Mouse (Mus musculus) c-Kit-negative CD71-positive TER-119-positive erythroid progenitor cells, embryonic 14.5 days (primary cell): Measurements from ENCODE around the gene Gm10118.

Experiments
- DNase-seq: peaks from one replicate; pipeline ENCODE4 v3.0.0-alpha.2; 2013; ENCODE audit warnings: low read depth, low spot score

Gene Gm10118

GRCm38 (mm10) chr10:63927334-63927733 lies at the start of gene Gm10118:
Gene Gm10118, minus strand, starts transcription at chr10:63927434.
- no peak for DNase-seq

- no peak for DNase-seq
Measured at GRCm38 (mm10) chr10:63972300-63972699, 45.1 kb upstream of the Gm10118 start.

GRCm38 (mm10) chr10:63954308-63954930 lies 27.2 kb upstream of the Gm10118 start:
- no peak for DNase-seq

GRCm38 (mm10) chr10:63951481-63951880 lies 24.2 kb upstream of the Gm10118 start:
- DNase-seq = no peak

GRCm38 (mm10) chr10:63950867-63951266 lies 23.6 kb upstream of the Gm10118 start:
- no peak for DNase-seq

- no peak for DNase-seq
Measured at GRCm38 (mm10) chr10:63947266-63947665, 20.0 kb upstream of the Gm10118 start.

GRCm38 (mm10) chr10:63945534-63945933 lies 18.3 kb upstream of the Gm10118 start:
- DNase-seq = no peak

GRCm38 (mm10) chr10:63933946-63934345 lies 6.7 kb upstream of the Gm10118 start:
- no peak for DNase-seq

- DNase-seq = no peak
Measured at GRCm38 (mm10) chr10:63908878-63909277, 18.4 kb downstream of the Gm10118 start.

- DNase-seq = no peak
Measured at GRCm38 (mm10) chr10:63899891-63900290, 27.3 kb downstream of the Gm10118 start.

GRCm38 (mm10) chr10:63894612-63895011 lies 32.6 kb downstream of the Gm10118 start:
- DNase-seq = no peak

- DNase-seq = no peak
Measured at GRCm38 (mm10) chr10:63886449-63887088, 40.7 kb downstream of the Gm10118 start.

- DNase-seq = no peak
Measured at GRCm38 (mm10) chr10:63880462-63880903, 46.8 kb downstream of the Gm10118 start.
